Mouse (Mus musculus) cerebellum, postnatal 25 days (tissue): ENCODE results near the gene Tuba1b.
"Not testable (repeated sequence)": the region's sequence is repeated elsewhere in the genome, so short reads cannot be mapped to it uniquely, and the experiment has no call there.

Experiments
- DNase-seq, 2 experiments: peaks; one replicate each; pipeline ENCODE4 v3.0.0; 2021; ENCODE audit warnings: mixed read lengths in 2 of 2

Tuba1b gene

GRCm38 (mm10) chr15:98922581-98922980 is 11.8 kb downstream of the Tuba1b start:
- DNase-seq: no peak

GRCm38 (mm10) chr15:98921510-98921909 is 12.9 kb downstream of the Tuba1b start:
- no peak for DNase-seq

- not testable (repeated sequence) for DNase-seq
These were observed 15.9 kb downstream of the Tuba1b start for GRCm38 (mm10) chr15:98918499-98918895.

GRCm38 (mm10) chr15:98917538-98918498 is 16.5 kb downstream of the Tuba1b start, which contains the start of gene Lmbr1l:
Gene Lmbr1l (minus strand): TSS chr15:98918231.
- peak; percentile 99 for DNase-seq

- DNase-seq: peak; percentile 30 to 40
These were observed 17.3 kb downstream of the Tuba1b start for GRCm38 (mm10) chr15:98917091-98917490.

- no peak for DNase-seq
These were observed 18.3 kb downstream of the Tuba1b start for GRCm38 (mm10) chr15:98916016-98916415.

GRCm38 (mm10) chr15:98914903-98915302 is 19.5 kb downstream of the Tuba1b start:
- no peak for DNase-seq

GRCm38 (mm10) chr15:98904692-98905091 is 29.7 kb downstream of the Tuba1b start:
- DNase-seq: peak in 1 of 2 experiments; percentile 67

GRCm38 (mm10) chr15:98902600-98902999 is 31.8 kb downstream of the Tuba1b start:
- no peak for DNase-seq

- no peak for DNase-seq
These were observed 32.8 kb downstream of the Tuba1b start for GRCm38 (mm10) chr15:98901530-98901929.

- peak in 1 of 2 experiments; percentile 43 for DNase-seq
These were observed 36.2 kb downstream of the Tuba1b start, which contains the start of gene Dhh for GRCm38 (mm10) chr15:98897928-98898800. Gene Dhh (minus strand): TSS chr15:98898540.

GRCm38 (mm10) chr15:98897495-98897894 is 36.9 kb downstream of the Tuba1b start:
- no peak for DNase-seq

GRCm38 (mm10) chr15:98895635-98896589 is 38.5 kb downstream of the Tuba1b start:
- peak in 1 of 2 experiments; percentile 37 for DNase-seq

- DNase-seq: peak in 1 of 2 experiments; percentile 19
These were observed 39.4 kb downstream of the Tuba1b start for GRCm38 (mm10) chr15:98894746-98895634.

GRCm38 (mm10) chr15:98893940-98894745 is 40.2 kb downstream of the Tuba1b start, which contains the start of gene Rhebl1:
Gene Rhebl1 (minus strand): TSS chr15:98894540.
- peak; percentile 62 to 73 for DNase-seq

GRCm38 (mm10) chr15:98893036-98893435 is 41.3 kb downstream of the Tuba1b start:
- DNase-seq: no peak

GRCm38 (mm10) chr15:98891907-98892606 is 42.3 kb downstream of the Tuba1b start:
- DNase-seq: peak; percentile 66 to 78

- no peak for DNase-seq
These were observed 43.1 kb downstream of the Tuba1b start for GRCm38 (mm10) chr15:98891198-98891742.

GRCm38 (mm10) chr15:98887526-98887925 is 46.8 kb downstream of the Tuba1b start:
- peak in 1 of 2 experiments; percentile 55 for DNase-seq
